8 mouse cellular contexts compared by ENCODE assay signal in the genomic region with DNA sequence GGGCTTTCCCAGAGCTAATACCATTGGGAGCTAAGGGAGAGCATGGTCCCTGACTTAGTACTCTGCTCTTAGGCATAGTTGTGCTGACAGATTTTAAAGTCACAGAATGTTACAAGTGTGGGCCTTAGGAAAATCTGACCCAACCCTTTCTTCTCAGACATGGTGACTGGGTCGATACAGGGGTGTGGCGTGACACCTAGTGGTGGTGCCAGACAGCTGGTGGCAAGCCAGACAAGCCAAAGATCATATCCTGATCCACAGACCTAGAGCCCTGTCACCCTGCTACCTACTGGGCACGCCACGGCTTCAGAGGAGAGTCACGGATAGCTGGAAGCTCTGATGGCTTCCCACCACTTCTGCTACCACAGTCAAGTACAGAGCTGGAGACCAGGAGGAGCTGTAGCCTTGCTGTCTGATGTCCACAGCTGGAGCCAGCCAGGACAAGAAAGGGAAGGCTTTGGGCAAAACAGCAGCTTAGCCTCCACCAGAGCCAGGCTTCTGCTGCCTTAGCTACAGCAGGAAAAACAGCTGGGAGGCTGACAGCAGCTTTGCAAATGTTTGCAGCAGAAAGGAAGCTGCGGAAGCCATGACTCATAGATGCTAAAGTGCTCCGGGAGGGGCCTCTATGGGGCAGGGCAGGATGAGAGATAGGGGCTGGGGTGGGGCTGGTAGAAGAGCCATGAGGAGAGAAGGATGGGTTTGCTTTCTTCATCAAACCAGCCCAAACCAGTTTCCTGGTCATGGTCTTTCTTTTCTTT. TPM values are rescaled to one million over a fixed set of nuclear protein-coding genes. Genes with fewer than 3 reads are reported as not detected.
DNase-seq lines count a peak whose midpoint lies in the region; ATAC-seq and TF ChIP-seq lines count a peak whose summit lies in the region.

No protein-coding gene starts in this region.

- H3K4me3 ChIP-seq in hindbrain, postnatal 0 days (ENCODE audit: low read length) = no peak overlapping the region
- no peak overlapping the region for H3K4me3 ChIP-seq in hindbrain, embryonic 11.5 days (ENCODE audit: low read depth, low read length)

- peaks cover 13% of the 10 kb centered on the region for H3K36me3 ChIP-seq in hindbrain, postnatal 0 days (ENCODE audit: insufficient read depth, low read length)
- H3K36me3 ChIP-seq in hindbrain, embryonic 11.5 days (ENCODE audit: control insufficient read depth, insufficient read depth, low read length) = no peaks in the 10 kb centered on the region

- DNase-seq in hindbrain, postnatal 0 days (ENCODE audit: low spot score) = no peak
- DNase-seq in hindbrain, embryonic 11.5 days (ENCODE audit: low spot score) = no peak
- DNase-seq in adrenal gland, adult 18-20 months (ENCODE audit: low spot score in 2 of 2) = peak; percentile 29 to 51
- DNase-seq in heart, adult 9 months (ENCODE audit: low spot score in 2 of 2) = peak; percentile 87 to 92
- DNase-seq in kidney, postnatal 14 days = peak; percentile 79
- no peak for DNase-seq in Muller cell, postnatal 12 days (ENCODE audit: inconsistent ontology term)

- H3K9ac ChIP-seq in hindbrain, postnatal 0 days (replicated peaks; ENCODE audit: low read length) = no peak overlapping the region
- no peak overlapping the region for H3K9ac ChIP-seq in hindbrain, embryonic 11.5 days (ENCODE audit: low read depth, low read length)

- no peaks in the 10 kb centered on the region for H3K27me3 ChIP-seq in hindbrain, postnatal 0 days (ENCODE audit: insufficient read depth, low read length)
- no peaks in the 10 kb centered on the region for H3K27me3 ChIP-seq in hindbrain, embryonic 11.5 days (ENCODE audit: control insufficient read depth, insufficient read depth, low read length)

- ATAC-seq in hindbrain, postnatal 0 days = no peak
- no peak for ATAC-seq in hindbrain, embryonic 11.5 days (ENCODE audit: low FRiP score)
- peak; percentile 75 for ATAC-seq in megakaryocyte-erythroid progenitor cell, adult 5-6 weeks (replicated peaks; ENCODE audit: low FRiP score, low TSS enrichment, poor library complexity, severe bottlenecking)
- no peak for ATAC-seq in erythroblast, adult 5-6 weeks (replicated peaks; ENCODE audit: low FRiP score, poor library complexity, severe bottlenecking)

- peak; percentile 16; the same call in 1 of the 2 replicates for TF ChIP-seq CTCF in hindbrain, postnatal 0 days (IDR thresholded peaks at IDR 0.05; ENCODE audit: low read depth)

- no peak overlapping the region for H3K4me2 ChIP-seq in hindbrain, postnatal 0 days (ENCODE audit: low read depth, low read length)
- no peak overlapping the region for H3K4me2 ChIP-seq in hindbrain, embryonic 11.5 days (replicated peaks; ENCODE audit: low read depth, low read length)

- 69% methylated on average over 7 of the region's 7 CpGs for WGBS in hindbrain, postnatal 0 days
- WGBS in hindbrain, embryonic 11.5 days = 63% methylated on average over 7 of the region's 7 CpGs

- 0 out of 2 replicates have a peak, but pooled peaks cover 7% of the 10 kb centered on the region for H3K4me1 ChIP-seq in hindbrain, postnatal 0 days (ENCODE audit: insufficient read depth, low read length)
- H3K4me1 ChIP-seq in hindbrain, embryonic 11.5 days (replicated peaks; ENCODE audit: control insufficient read depth, insufficient read depth, low read length) = no peaks in the 10 kb centered on the region

- H3K27ac ChIP-seq in hindbrain, postnatal 0 days = 0 out of 2 replicates have a peak overlapping the region, but pooled peaks have one; percentile 13
- H3K27ac ChIP-seq in hindbrain, embryonic 11.5 days (ENCODE audit: low read depth, low read length) = no peak overlapping the region

- no peaks in the 10 kb centered on the region for H3K9me3 ChIP-seq in hindbrain, postnatal 0 days (ENCODE audit: low read length)
- no peaks in the 10 kb centered on the region for H3K9me3 ChIP-seq in hindbrain, embryonic 11.5 days (ENCODE audit: control insufficient read depth, low read length)

RNA-seq across cellular contexts. Expression of a gene that starts 11.0 kb away (rescaled TPM):
- total RNA-seq in hindbrain, postnatal 0 days (2014; rRNA removed) = 79.7 and 87.2 TPM in 2 replicates
- 82.2 and 83.7 TPM in 2 replicates for polyA plus RNA-seq in hindbrain, postnatal 0 days (2015; fragmentation: Nextera tagmentation; extraction: Ambion mirVana)
- 69.5 and 78.2 TPM in 2 replicates for polyA plus RNA-seq in hindbrain, embryonic 11.5 days (2014; fragmentation: Nextera tagmentation; extraction: Ambion mirVana)
- 100 to 1,000 TPM in 1 of 2 experiments, 10 to 100 TPM in 1; 63.1 to 122 TPM for total RNA-seq in adrenal gland, adult 18-20 months (2021)
- total RNA-seq in megakaryocyte-erythroid progenitor cell, adult 5-6 weeks (2014; fragmentation: Nextera tagmentation) = 2.4 and 6.1 TPM in 2 replicates
- 7.2 and 16.2 TPM in 2 replicates for total RNA-seq in megakaryocyte-erythroid progenitor cell, adult 5-6 weeks (2017)
- 4.6 and 7.5 TPM in 2 replicates for total RNA-seq in erythroblast, adult 5-6 weeks (2015; ENCODE audit: low replicate concordance)
- 7.2 and 11.4 TPM in 2 replicates for total RNA-seq in erythroblast, adult 5-6 weeks (2017; ENCODE audit: low replicate concordance)

RNA-seq across cellular contexts. Expression of a gene that starts 58.4 kb away (rescaled TPM):
- total RNA-seq in hindbrain, postnatal 0 days (2014; rRNA removed) = not detected in 2 replicates
- not detected in 2 replicates for polyA plus RNA-seq in hindbrain, postnatal 0 days (2015; fragmentation: Nextera tagmentation; extraction: Ambion mirVana)
- not detected in 2 replicates for polyA plus RNA-seq in hindbrain, embryonic 11.5 days (2014; fragmentation: Nextera tagmentation; extraction: Ambion mirVana)
- under 1 TPM; 0.19 to 0.33 TPM for total RNA-seq in adrenal gland, adult 18-20 months (2021)
- total RNA-seq in megakaryocyte-erythroid progenitor cell, adult 5-6 weeks (2014; fragmentation: Nextera tagmentation) = not detected in 2 replicates
- not detected in 2 replicates for total RNA-seq in megakaryocyte-erythroid progenitor cell, adult 5-6 weeks (2017)
- total RNA-seq in erythroblast, adult 5-6 weeks (2015; ENCODE audit: low replicate concordance) = not detected in 2 replicates
- total RNA-seq in erythroblast, adult 5-6 weeks (2017; ENCODE audit: low replicate concordance) = not detected in 2 replicates

Comparison
In these comparisons a context has a peak if more than half of its experiments do, and no peak if none do; other contexts are left out.
1. DNase-seq: peak in adrenal gland, adult 18-20 months (2 of 2), heart, adult 9 months (2 of 2) and kidney, postnatal 14 days (single experiment); none in hindbrain, postnatal 0 days (single experiment), hindbrain, embryonic 11.5 days (single experiment) and Muller cell, postnatal 12 days (single experiment).